Mouse (Mus musculus): ENCODE measurements around the gene Klb.

Gene Klb

DNA sequence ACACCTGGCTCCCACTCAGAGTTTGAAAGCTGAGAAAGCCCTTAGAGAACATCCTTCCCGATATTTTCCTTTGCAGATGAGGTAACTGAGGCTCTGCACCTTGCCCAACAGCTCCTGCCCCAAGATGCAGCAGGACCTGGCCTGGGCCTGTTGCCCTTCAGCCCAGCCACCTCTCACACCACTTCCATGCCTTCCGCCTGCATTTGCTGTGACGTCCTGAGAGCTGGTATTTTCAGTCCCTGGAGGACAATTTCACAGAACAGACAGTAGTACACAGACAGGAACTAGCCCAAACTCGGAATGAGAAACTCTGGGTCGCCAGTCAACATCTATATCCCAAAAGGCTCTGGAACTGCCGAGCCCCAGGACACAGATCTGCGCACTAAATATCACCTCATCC is 26.6 kb downstream of the Klb start:
- no peak for DNase-seq (ENCODE audit: low spot score)

- no peak for DNase-seq (ENCODE audit: low spot score)
Measured at GRCm38 (mm10) chr5:65385704-65386103, 37.6 kb downstream of the Klb start.

DNA sequence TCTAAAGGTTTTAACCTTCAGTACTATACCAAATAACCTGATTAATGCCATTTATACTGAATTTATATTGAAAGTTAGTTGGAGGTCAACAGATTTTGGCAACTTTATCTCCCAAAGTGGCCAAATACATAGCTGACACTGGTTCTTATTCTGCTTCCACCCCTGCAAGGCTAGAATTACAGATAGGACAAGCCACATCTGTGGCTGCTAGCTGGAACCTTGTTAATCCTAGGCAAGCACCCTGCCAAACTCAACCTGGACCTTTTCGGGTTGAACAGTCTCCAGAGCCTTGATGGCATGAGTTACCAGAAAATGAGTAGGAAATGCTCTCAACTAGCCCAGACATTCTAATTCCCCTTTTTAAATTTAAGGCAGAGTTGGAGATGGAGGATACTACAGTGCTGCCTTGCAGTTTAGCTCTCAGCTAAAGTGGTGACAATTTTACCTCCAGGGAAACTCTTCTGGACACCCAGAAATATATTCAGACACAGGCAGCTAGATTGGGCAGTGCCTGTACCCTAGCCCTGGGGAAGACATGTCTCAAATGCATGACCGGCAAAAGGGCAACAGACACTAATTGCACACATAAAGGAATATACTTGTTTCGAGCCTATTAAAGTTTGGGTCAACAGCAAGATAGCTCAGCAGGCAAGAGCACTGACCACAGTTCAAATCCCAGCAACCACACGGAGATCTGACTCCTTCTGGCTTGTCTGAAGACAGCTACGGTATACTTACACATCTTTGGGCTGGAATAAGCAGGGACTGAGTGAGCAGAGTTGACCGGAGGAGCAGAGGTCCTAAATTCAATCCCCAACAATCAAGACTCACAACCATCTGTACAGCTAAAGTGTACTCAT is 39.1 kb downstream of the Klb start:
- no peak for DNase-seq (ENCODE audit: low spot score)

- DNase-seq (ENCODE audit: low spot score), result peak; percentile 99
Measured at GRCm38 (mm10) chr5:65390648-65391644, 42.8 kb downstream of the Klb start, which contains the start of the genes Rpl9 and Lias. Gene Rpl9 (minus strand): TSS chr5:65391444. Gene Lias (plus strand): TSS chr5:65391497.

GRCm38 (mm10) chr5:65391753-65392152 is 43.6 kb downstream of the Klb start:
- no peak for DNase-seq (ENCODE audit: low spot score)

DNA sequence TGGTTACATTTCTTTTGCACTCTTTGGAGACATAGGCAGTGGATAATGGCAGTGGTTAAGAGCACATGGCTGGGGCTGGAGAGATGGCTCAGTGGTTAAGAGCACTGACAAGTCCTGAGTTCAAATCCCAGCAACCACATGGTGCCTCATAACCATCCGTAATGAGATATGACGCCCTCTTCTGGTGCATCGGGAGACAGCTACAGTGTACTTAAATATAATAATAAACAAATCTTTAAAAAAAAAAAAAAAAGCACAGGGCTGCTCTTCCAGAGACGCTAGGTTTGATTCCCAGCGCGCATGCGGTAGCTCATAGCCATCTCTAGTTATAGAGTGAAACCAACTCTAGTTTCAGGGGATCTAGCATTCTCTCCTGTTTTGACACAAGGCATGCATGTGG is 46.3 kb downstream of the Klb start:
- DNase-seq (ENCODE audit: low spot score), result no peak

DNA sequence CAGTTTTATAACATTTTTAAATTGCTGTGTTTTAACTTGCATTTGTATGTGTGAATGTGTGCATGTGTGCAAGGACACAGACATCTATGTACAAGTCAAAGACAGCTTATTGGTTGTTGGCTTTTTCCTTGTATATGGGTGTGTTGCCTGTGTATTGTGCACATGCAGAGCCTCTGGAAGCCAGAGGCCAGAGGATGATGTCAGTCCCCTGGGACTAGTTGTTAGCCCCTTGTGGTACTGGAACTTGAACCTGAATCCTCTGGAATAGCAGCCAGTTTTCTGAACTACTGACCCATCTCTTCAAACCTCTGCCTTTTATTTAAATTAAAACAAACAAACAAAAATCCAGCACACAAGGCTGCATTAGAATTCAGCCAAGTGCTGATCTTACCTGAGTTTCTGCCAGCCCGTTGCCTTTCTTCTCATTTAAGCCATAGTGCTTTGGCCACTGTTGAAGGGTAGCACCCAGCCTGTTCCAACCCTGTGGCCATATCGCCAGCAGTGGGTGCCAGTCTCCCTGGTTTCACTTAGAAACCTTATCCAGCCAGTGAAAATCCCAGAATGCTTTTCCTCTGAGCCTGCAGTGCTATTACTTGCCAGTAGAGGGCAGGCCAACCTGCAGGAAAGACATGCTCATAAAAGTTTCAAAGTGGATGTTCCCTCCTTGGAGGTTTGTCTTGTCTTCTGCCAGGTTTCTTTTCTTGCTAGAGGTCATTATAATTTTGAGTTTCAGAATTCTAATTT is 53.3 kb downstream of the Klb start:
- DNase-seq (ENCODE audit: low spot score), result peak; percentile 83

GRCm38 (mm10) chr5:65407989-65408388 is 59.9 kb downstream of the Klb start:
- DNase-seq (ENCODE audit: low spot score), result no peak

DNA sequence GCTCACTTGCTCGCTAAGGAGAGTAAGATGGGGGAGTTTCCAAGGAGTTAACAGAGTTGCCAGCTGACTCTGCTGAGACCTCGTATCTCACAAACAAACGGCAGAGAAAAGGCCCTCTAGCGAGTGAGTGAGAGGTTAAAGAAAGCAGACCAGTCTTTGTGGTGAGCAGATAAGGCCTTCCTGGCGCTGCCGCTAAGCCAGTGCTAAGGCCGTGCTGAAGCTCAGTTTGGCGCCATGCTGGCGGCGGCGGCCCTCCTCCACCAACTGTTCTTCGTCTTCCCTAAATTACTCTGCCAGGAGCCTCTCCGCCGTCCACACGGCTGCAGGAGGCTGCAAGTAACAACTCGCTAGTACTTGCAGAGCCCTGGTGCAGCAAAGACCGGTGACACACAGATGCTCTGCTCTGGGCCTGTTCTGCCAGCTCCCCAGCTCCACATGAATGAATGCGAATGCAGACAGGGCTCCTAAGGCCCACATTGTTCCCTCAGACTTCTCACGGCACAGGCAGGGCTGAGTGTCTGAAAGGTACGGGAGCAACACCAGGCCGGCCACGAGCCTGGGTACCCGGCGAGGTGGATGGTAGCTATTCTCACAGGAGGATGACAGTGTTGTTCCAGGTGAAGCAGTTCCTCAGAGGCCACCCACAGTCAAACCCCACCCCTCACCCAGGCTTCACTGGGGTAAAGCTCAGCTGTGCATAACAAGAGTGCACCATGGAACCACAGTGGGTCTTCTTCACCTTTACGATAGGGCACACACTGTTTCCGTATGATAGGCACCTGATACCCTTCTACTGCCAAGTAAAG is 67.7 kb downstream of the Klb start:
- DNase-seq (ENCODE audit: low spot score), result peak; percentile 72

GRCm38 (mm10) chr5:65419136-65419535 is 71.0 kb downstream of the Klb start:
- no peak for DNase-seq (ENCODE audit: low spot score)

DNA sequence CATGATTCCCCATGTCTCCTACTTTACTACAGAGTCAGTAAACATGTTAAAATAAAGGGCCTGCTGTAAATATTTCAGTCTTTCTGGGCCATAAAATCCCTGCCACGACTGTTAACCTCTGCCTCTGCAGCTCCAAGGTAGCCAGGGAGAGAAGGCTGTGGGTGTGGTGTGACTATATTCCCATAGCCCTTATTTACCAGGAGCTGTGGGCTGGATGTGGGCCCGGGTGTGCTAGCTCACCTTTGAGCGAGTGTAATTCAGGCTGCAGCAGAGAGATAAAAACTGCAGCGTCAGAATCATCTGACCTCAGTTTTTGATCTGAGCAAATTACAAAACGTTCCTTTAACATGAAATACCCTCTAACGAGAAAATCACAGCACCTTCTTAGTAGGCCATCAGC is 72.7 kb downstream of the Klb start:
- DNase-seq (ENCODE audit: low spot score), result no peak

GRCm38 (mm10) chr5:65422803-65423202 is 74.7 kb downstream of the Klb start:
- no peak for DNase-seq (ENCODE audit: low spot score)

DNA sequence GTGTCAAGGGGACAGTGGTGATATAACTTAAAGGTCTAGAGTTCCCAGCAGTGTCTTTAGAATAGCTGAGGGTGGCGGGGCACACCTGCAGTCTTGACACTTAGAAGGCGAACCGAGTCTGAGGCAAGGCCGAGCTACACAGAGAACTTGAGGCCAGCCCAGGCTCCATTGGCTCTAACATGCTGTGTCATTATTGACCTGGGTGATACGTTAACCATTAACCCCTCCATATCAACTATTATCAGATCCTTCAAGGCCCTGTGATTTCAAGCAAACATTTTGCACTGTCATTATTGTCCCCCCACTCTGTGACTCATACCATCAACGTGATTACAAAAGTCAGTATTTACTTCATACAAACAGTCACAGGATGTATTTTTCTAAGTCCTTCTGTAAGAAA is 76.1 kb downstream of the Klb start:
- peak; percentile 43 for DNase-seq (ENCODE audit: low spot score)

GRCm38 (mm10) chr5:65425251-65425650 is 77.1 kb downstream of the Klb start:
- peak; percentile 22 for DNase-seq (ENCODE audit: low spot score)

DNA sequence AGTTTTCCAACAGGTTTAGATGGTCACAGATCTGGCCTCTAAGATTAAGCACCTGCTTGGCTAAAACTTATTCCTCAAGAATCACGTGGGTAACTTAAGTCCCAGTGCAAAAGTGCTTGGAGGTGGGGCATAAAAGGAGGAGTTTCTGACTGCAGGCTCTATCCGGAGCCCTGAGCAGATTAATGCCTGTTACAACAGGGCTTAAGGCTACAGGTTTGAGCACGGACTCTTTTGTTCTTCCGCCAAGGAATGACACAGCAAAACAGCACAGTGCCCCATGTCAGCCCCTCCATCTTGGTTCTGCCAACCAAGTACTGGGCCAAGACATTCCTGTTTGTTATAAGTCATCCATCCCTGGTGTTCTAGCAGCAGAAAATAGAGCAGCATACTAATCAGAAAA is 80.2 kb downstream of the Klb start:
- peak; percentile 42 for DNase-seq (ENCODE audit: low spot score)

DNA sequence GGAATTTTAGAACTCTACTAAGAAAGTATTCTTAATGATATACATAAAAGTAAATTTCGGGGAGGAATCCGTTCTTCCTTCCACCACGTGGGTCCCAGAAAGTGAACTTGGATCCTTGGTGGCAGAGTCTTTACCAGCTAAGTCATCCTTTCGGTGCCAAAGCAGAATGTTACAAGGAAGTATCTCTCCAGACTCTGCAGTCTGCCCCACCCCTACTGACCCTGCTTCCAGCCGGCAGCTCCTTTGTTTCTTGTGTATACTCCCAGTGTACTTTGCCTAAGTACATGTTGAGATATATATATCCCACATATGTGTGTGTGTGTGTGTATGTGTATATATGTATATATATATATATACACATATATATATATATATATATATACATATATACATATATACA is 81.3 kb downstream of the Klb start:
- no peak for DNase-seq (ENCODE audit: low spot score)

Data from urinary bladder, postnatal 14 days (tissue).